1 mouse cellular context compared by ENCODE assay signal in the genomic region with DNA sequence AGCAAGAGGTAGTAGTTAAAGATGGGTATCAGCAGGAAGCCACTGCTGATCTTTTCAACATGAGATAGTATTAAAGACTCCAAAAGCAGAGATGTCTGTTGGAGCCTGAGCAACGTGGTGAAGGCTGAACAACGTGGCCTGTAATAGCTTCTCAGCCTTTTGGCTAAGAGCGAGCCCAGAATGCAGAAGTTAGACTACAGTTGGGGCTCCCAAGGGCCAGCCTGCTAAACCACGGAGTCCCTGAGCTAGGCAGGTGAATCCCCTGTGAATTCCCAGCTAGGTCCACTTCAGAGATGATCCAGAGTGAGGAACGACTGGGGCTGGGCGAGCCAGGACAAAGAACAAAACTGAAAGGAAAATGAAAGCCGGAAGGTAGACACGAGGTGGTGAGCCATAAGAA.
TF ChIP-seq lines count a peak whose summit lies in the region.

No protein-coding gene starts in this region.

TF ChIP-seq in CH12.LX, 34 proteins besides CTCF, POLR2A, EP300 and RAD21 (continued from another document):
- no peak for TF ChIP-seq JUND (conservative IDR thresholded peaks at IDR 0.05; ENCODE audit: low read depth, low read length)
- TF ChIP-seq NELFE (IDR thresholded peaks at IDR 0.05; ENCODE audit: low read depth, low read length), result no peak
- no peak for TF ChIP-seq GABPA (IDR thresholded peaks at IDR 0.05; ENCODE audit: insufficient replicate concordance, low read depth, low read length)
- TF ChIP-seq IRF4 (IDR thresholded peaks at IDR 0.05; ENCODE audit: low read depth, low read length), result peak; percentile 66
TF ChIP-seq in CH12.LX: peak in this region for 8.
